Comparison of ENCODE assay signal across 9 mouse cellular contexts in the genomic region with DNA sequence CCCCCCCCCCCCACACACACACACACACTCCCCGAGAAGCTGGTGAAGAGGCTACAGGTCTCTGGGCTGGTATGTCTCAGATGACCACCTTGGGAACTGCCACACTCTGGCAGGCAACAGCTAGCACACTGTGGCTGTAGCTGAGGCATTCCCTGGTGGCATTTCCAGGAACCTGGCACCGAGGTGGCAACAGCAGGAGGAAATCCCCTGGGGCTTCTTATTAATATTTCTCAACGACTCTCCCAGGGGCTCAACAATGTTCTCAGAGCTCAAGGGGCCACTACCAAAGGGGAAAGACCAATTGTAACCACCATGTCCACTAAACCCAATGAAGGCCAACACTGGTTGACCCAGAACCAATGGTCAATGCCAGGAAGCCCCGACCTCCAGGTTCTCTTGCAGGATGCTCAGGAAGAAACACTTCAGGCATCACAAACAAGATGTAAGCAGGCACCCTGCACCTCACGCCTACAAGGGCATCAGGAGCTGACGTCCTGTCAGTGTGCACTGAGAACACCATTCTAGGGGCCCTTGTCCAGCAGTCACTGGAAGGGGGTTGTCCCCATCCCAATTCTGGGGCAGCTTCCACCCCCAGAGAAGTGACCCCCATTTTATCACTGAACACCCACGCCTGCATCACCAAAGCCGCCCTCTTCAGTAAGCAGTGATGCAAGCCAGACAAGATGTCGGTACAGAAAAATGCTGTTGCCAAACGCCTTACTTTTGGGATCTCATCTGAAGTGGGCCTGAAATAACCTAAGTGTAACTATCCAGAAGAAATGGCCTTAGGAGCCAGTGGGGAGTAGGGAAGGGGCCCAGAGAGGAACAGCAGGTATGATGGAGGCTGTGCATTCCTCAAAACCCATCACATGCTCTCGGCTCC. TPM values are rescaled to one million over a fixed set of nuclear protein-coding genes. Genes with fewer than 3 reads are reported as not detected.
DNase-seq lines count a peak whose midpoint lies in the region; ATAC-seq and TF ChIP-seq lines count a peak whose summit lies in the region.
"Had no signal": no experiment of that assay in that cellular context is flagged by ENCODE, and none has a peak within 500 bp of the region (broad histone marks: within the 10 kb centered on the region; RNA-seq: fewer than 3 reads in every experiment).

No protein-coding gene starts in this region.

- TF ChIP-seq CTCF in hindbrain, postnatal 0 days (IDR thresholded peaks at IDR 0.05; ENCODE audit: low read depth), result no peak
- TF ChIP-seq CTCF in midbrain, postnatal 0 days (IDR thresholded peaks at IDR 0.05), result no peak

- peak overlapping the region; percentile 12; the same call in 1 of the 2 replicates for H3K4me3 ChIP-seq in kidney, embryonic 14.5 days (ENCODE audit: low read length)
- H3K4me3 ChIP-seq in embryonic facial prominence, embryonic 10.5 days, result no peak overlapping the region
- no peak overlapping the region for H3K4me3 ChIP-seq in hindbrain, postnatal 0 days (ENCODE audit: low read length)
- H3K4me3 ChIP-seq in midbrain, postnatal 0 days (ENCODE audit: low read depth, low read length), result 0 out of 2 replicates have a peak overlapping the region, but pooled peaks have one; percentile 4

- no peaks in the 10 kb centered on the region for H3K9me3 ChIP-seq in kidney, embryonic 14.5 days (ENCODE audit: control insufficient read depth, low read length)
- no peaks in the 10 kb centered on the region for H3K9me3 ChIP-seq in embryonic facial prominence, embryonic 10.5 days
- H3K9me3 ChIP-seq in hindbrain, postnatal 0 days (ENCODE audit: low read length), result no peaks in the 10 kb centered on the region
- H3K9me3 ChIP-seq in midbrain, postnatal 0 days (ENCODE audit: low read length), result no peaks in the 10 kb centered on the region

- peaks cover 54% of the 10 kb centered on the region for H3K4me1 ChIP-seq in kidney, embryonic 14.5 days (ENCODE audit: control insufficient read depth, insufficient read depth, low read length)
- H3K4me1 ChIP-seq in embryonic facial prominence, embryonic 10.5 days, result peaks cover 68% of the 10 kb centered on the region
- peaks cover 51% of the 10 kb centered on the region for H3K4me1 ChIP-seq in hindbrain, postnatal 0 days (ENCODE audit: insufficient read depth, low read length)
- H3K4me1 ChIP-seq in midbrain, postnatal 0 days (ENCODE audit: insufficient read depth, low read length), result peaks cover 41% of the 10 kb centered on the region

- H3K9ac ChIP-seq in kidney, embryonic 14.5 days (ENCODE audit: low read depth, low read length), result 0 out of 2 replicates have a peak overlapping the region, but pooled peaks have one; percentile 35
- H3K9ac ChIP-seq in hindbrain, postnatal 0 days (replicated peaks; ENCODE audit: low read length), result peak overlapping the region; percentile 37; the same call in 1 of the 2 replicates
- 0 out of 2 replicates have a peak overlapping the region, but pooled peaks have one; percentile 48 for H3K9ac ChIP-seq in midbrain, postnatal 0 days (replicated peaks; ENCODE audit: low read length, poor library complexity, severe bottlenecking)

- 70% methylated on average over 11 of the region's 11 CpGs for WGBS in kidney, embryonic 14.5 days
- 74% methylated on average over 11 of the region's 11 CpGs for WGBS in embryonic facial prominence, embryonic 10.5 days
- WGBS in hindbrain, postnatal 0 days, result 57% methylated on average over 11 of the region's 11 CpGs
- 64% methylated on average over 11 of the region's 11 CpGs for WGBS in midbrain, postnatal 0 days

- no peaks in the 10 kb centered on the region for H3K36me3 ChIP-seq in kidney, embryonic 14.5 days (ENCODE audit: control insufficient read depth, insufficient read depth, low read length)
- peaks cover 19% of the 10 kb centered on the region for H3K36me3 ChIP-seq in embryonic facial prominence, embryonic 10.5 days (replicated peaks)
- H3K36me3 ChIP-seq in hindbrain, postnatal 0 days (ENCODE audit: insufficient read depth, low read length), result no peaks in the 10 kb centered on the region
- 0 out of 2 replicates have a peak, but pooled peaks cover 3% of the 10 kb centered on the region for H3K36me3 ChIP-seq in midbrain, postnatal 0 days (ENCODE audit: insufficient read depth, low read length)

- no peak for DNase-seq in kidney, adult 18-20 months
- no peak for DNase-seq in embryonic facial prominence, embryonic 10.5 days (ENCODE audit: low spot score)
- no peak for DNase-seq in hindbrain, postnatal 0 days (ENCODE audit: low spot score)
- no peak for DNase-seq in midbrain, postnatal 0 days (ENCODE audit: low spot score)
- no peak for DNase-seq in kidney, postnatal 25 days
- no peak for DNase-seq in spleen, postnatal 14 days (ENCODE audit: low spot score in 2 of 2)

- H3K27me3 ChIP-seq in kidney, embryonic 14.5 days (ENCODE audit: control insufficient read depth, insufficient read depth, low read length), result no peaks in the 10 kb centered on the region
- no peaks in the 10 kb centered on the region for H3K27me3 ChIP-seq in embryonic facial prominence, embryonic 10.5 days (replicated peaks; ENCODE audit: low read depth, poor library complexity, severe bottlenecking)
- no peaks in the 10 kb centered on the region for H3K27me3 ChIP-seq in hindbrain, postnatal 0 days (ENCODE audit: insufficient read depth, low read length)
- no peaks in the 10 kb centered on the region for H3K27me3 ChIP-seq in midbrain, postnatal 0 days (ENCODE audit: insufficient read depth, low read length)
- H3K27me3 ChIP-seq: Patski had no signal

- peak overlapping the region; percentile 38 for H3K4me2 ChIP-seq in kidney, embryonic 14.5 days (replicated peaks; ENCODE audit: low read depth, low read length)
- peak overlapping the region; percentile 41 for H3K4me2 ChIP-seq in hindbrain, postnatal 0 days (ENCODE audit: low read depth, low read length)
- peak overlapping the region; percentile 39 for H3K4me2 ChIP-seq in midbrain, postnatal 0 days (ENCODE audit: low read depth, low read length, poor library complexity, severe bottlenecking)

- H3K27ac ChIP-seq in kidney, embryonic 14.5 days (ENCODE audit: low read depth, low read length), result peak overlapping the region; percentile 84
- H3K27ac ChIP-seq in embryonic facial prominence, embryonic 10.5 days (replicated peaks), result peak overlapping the region; percentile 79; the same call in 1 of the 2 replicates
- peak overlapping the region; percentile 42 for H3K27ac ChIP-seq in hindbrain, postnatal 0 days
- H3K27ac ChIP-seq in midbrain, postnatal 0 days (ENCODE audit: low read depth, low read length), result peak overlapping the region; percentile 57

- no peak for ATAC-seq in kidney, embryonic 14.5 days (ENCODE audit: low FRiP score, low TSS enrichment)
- no peak for ATAC-seq in hindbrain, postnatal 0 days
- ATAC-seq in midbrain, postnatal 0 days (ENCODE audit: low FRiP score), result no peak
- ATAC-seq in megakaryocyte progenitor cell, adult 5-6 weeks (replicated peaks; ENCODE audit: poor library complexity), result no peak
- ATAC-seq: Patski had no signal

RNA-seq across cellular contexts. Expression of gene Grk2, which starts 4.9 kb away (rescaled TPM):
- 17.7 and 17.8 TPM in 2 replicates for polyA plus RNA-seq in kidney, embryonic 14.5 days (2014; fragmentation: Nextera tagmentation; extraction: Ambion mirVana)
- 12.5 and 14.8 TPM in 2 replicates for polyA plus RNA-seq in embryonic facial prominence, embryonic 10.5 days (2016; fragmentation: Nextera tagmentation; extraction: Ambion mirVana)
- 138 and 142 TPM in 2 replicates for total RNA-seq in hindbrain, postnatal 0 days (2014; rRNA removed)
- polyA plus RNA-seq in hindbrain, postnatal 0 days (2015; fragmentation: Nextera tagmentation; extraction: Ambion mirVana), result 25.8 and 26.2 TPM in 2 replicates
- 152 and 257 TPM in 2 replicates for total RNA-seq in midbrain, postnatal 0 days (2014; rRNA removed)
- polyA plus RNA-seq in midbrain, postnatal 0 days (2015; fragmentation: Nextera tagmentation; extraction: Ambion mirVana), result 27.0 and 29.6 TPM in 2 replicates
- 149 and 172 TPM in 2 replicates for total RNA-seq in megakaryocyte progenitor cell, adult 5-6 weeks (2015)
- total RNA-seq in megakaryocyte progenitor cell, adult 5-6 weeks (2017), result 207 and 336 TPM in 2 replicates

RNA-seq across cellular contexts. Expression of gene Ankrd13d, which starts 18.2 kb away (rescaled TPM):
- polyA plus RNA-seq in kidney, embryonic 14.5 days (2014; fragmentation: Nextera tagmentation; extraction: Ambion mirVana), result 5.2 and 8.3 TPM in 2 replicates
- polyA plus RNA-seq in embryonic facial prominence, embryonic 10.5 days (2016; fragmentation: Nextera tagmentation; extraction: Ambion mirVana), result 6.3 and 7.6 TPM in 2 replicates
- 97.2 and 121 TPM in 2 replicates for total RNA-seq in hindbrain, postnatal 0 days (2014; rRNA removed)
- 70.9 and 71.5 TPM in 2 replicates for polyA plus RNA-seq in hindbrain, postnatal 0 days (2015; fragmentation: Nextera tagmentation; extraction: Ambion mirVana)
- total RNA-seq in midbrain, postnatal 0 days (2014; rRNA removed), result 92.2 and 106 TPM in 2 replicates
- 79.1 and 84.8 TPM in 2 replicates for polyA plus RNA-seq in midbrain, postnatal 0 days (2015; fragmentation: Nextera tagmentation; extraction: Ambion mirVana)
- total RNA-seq in megakaryocyte progenitor cell, adult 5-6 weeks (2015), result 1.7 and 3.8 TPM in 2 replicates
- 1.9 and 5.7 TPM in 2 replicates for total RNA-seq in megakaryocyte progenitor cell, adult 5-6 weeks (2017)

RNA-seq across cellular contexts. Expression of gene Ssh3, which starts 32.1 kb away (rescaled TPM):
- polyA plus RNA-seq in kidney, embryonic 14.5 days (2014; fragmentation: Nextera tagmentation; extraction: Ambion mirVana), result 10.7 and 13.0 TPM in 2 replicates
- polyA plus RNA-seq in embryonic facial prominence, embryonic 10.5 days (2016; fragmentation: Nextera tagmentation; extraction: Ambion mirVana), result 4.2 and 4.5 TPM in 2 replicates
- 64.6 and 69.6 TPM in 2 replicates for total RNA-seq in hindbrain, postnatal 0 days (2014; rRNA removed)
- polyA plus RNA-seq in hindbrain, postnatal 0 days (2015; fragmentation: Nextera tagmentation; extraction: Ambion mirVana), result 18.9 and 21.8 TPM in 2 replicates
- total RNA-seq in midbrain, postnatal 0 days (2014; rRNA removed), result 40.6 and 67.7 TPM in 2 replicates
- polyA plus RNA-seq in midbrain, postnatal 0 days (2015; fragmentation: Nextera tagmentation; extraction: Ambion mirVana), result 18.6 and 20.7 TPM in 2 replicates
- 6.2 and 7.5 TPM in 2 replicates for total RNA-seq in megakaryocyte progenitor cell, adult 5-6 weeks (2015)
- 8.1 and 9.7 TPM in 2 replicates for total RNA-seq in megakaryocyte progenitor cell, adult 5-6 weeks (2017)

Comparison
In these comparisons a context has a peak if more than half of its experiments do, and no peak if none do; other contexts are left out.
1. H3K4me3 ChIP-seq: peak in kidney, embryonic 14.5 days (single experiment) and midbrain, postnatal 0 days (single experiment); none in embryonic facial prominence, embryonic 10.5 days (single experiment) and hindbrain, postnatal 0 days (single experiment).
2. Peak in every context shown above with its lines, with median percentiles within 50 percentile points of each other: H3K27ac ChIP-seq, H3K4me2 ChIP-seq and H3K9ac ChIP-seq.